Mouse (Mus musculus) embryonic fibroblast, embryonic 13.5 days (primary cell): ENCODE data around the gene Gemin5.
"Not testable (repeated sequence)": the region's sequence is repeated elsewhere in the genome, so short reads cannot be mapped to it uniquely, and the experiment has no call there.

Experiments
- CTCF ChIP-seq: IDR thresholded peaks from 2 replicates; pipeline ENCODE4 v1.5.1; 2011; ENCODE audit warnings: mild to moderate bottlenecking, control low read depth, low read length, moderate library complexity, borderline replicate concordance; ENCODE audit not compliant: insufficient read depth
- POLR2A ChIP-seq: IDR thresholded peaks from 2 replicates; pipeline ENCODE4 v1.6.1; 2011; ENCODE audit warnings: low read depth, mild to moderate bottlenecking, control low read depth, low read length, moderate library complexity

GRCm38 (mm10) chr11:58215049-58215430 lies 46.7 kb upstream of the Gemin5 start:
- not testable (repeated sequence) for TF ChIP-seq CTCF
- 0 out of 2 replicates have a peak, but pooled peaks have one; percentile 25 for TF ChIP-seq POLR2A
